Mouse (Mus musculus) stomach, embryonic 16.5 days (tissue): Measurements from ENCODE around the gene Zbtb44. TPM values are rescaled to one million over a fixed set of nuclear protein-coding genes. Genes with fewer than 3 reads are reported as not detected.

Experiments
- polyA plus RNA-seq: library from polyadenylated mRNA; unstranded; fragments of >200 nt; fragmentation: Nextera tagmentation; extraction: Ambion mirVana; gene quantifications from 2 replicates; pipeline ENCODE4 v1.2.1, GENCODE M21; 2015

Zbtb44 gene
- polyA plus RNA-seq, 1 experiment from 2014 or later: 5.8 TPM

Other genes starting within 250 kb of the Zbtb44 start
- gene Adamts15, start 108.2 kb upstream of the Zbtb44 start, polyA plus RNA-seq: 9.1 and 10.2 TPM in 2 replicates
- gene Adamts8, start 88.1 kb upstream of the Zbtb44 start, polyA plus RNA-seq: 6.3 and 6.5 TPM in 2 replicates
- gene St14, start 101.2 kb downstream of the Zbtb44 start, polyA plus RNA-seq: 77.9 and 96.3 TPM in 2 replicates
- gene Aplp2, start 181.2 kb downstream of the Zbtb44 start, polyA plus RNA-seq: 326 and 359 TPM in 2 replicates
- gene Prdm10, start 249.9 kb downstream of the Zbtb44 start, polyA plus RNA-seq: 4.8 and 5.2 TPM in 2 replicates